Mouse (Mus musculus): ENCODE measurements around the gene Ddx21.
A peak's percentile ranks its signal among the peaks of the same experiment; 100 is the strongest.
"Not testable (repeated sequence)": the region's sequence is repeated elsewhere in the genome, so short reads cannot be mapped to it uniquely, and the experiment has no call there.

The Ddx21 gene

GRCm38 (mm10) chr10:62602177-62603040 lies at the start of gene Ddx21:
Gene Ddx21 (minus strand): TSS chr10:62602281.
- DNase-seq (ENCODE audit: low read depth, low spot score), result peak; percentile 96

GRCm38 (mm10) chr10:62650881-62651810 lies 49.1 kb upstream of the Ddx21 start, which contains the start of gene Ddx50:
Gene Ddx50 (minus strand): TSS chr10:62651218.
- peak; percentile 97 for DNase-seq (ENCODE audit: low read depth, low spot score)

GRCm38 (mm10) chr10:62650358-62650782 lies 48.3 kb upstream of the Ddx21 start:
- no peak for DNase-seq (ENCODE audit: low read depth, low spot score)

GRCm38 (mm10) chr10:62604161-62604560 lies 2.1 kb upstream of the Ddx21 start:
- no peak for DNase-seq (ENCODE audit: low read depth, low spot score)

- peak; percentile 36 for DNase-seq (ENCODE audit: low read depth, low spot score)
Observed at GRCm38 (mm10) chr10:62603233-62604030, 1.4 kb upstream of the Ddx21 start.

- no peak for DNase-seq (ENCODE audit: low read depth, low spot score)
Observed at GRCm38 (mm10) chr10:62601833-62602176, 276 bp downstream of the Ddx21 start.

GRCm38 (mm10) chr10:62601053-62601791 lies 859 bp downstream of the Ddx21 start:
- peak; percentile 62 for DNase-seq (ENCODE audit: low read depth, low spot score)

- DNase-seq (ENCODE audit: low read depth, low spot score), result peak; percentile 39
Observed at GRCm38 (mm10) chr10:62600056-62600455, 2.0 kb downstream of the Ddx21 start.

GRCm38 (mm10) chr10:62599311-62599710 lies 2.8 kb downstream of the Ddx21 start:
- DNase-seq (ENCODE audit: low read depth, low spot score), result not testable (repeated sequence)

GRCm38 (mm10) chr10:62592496-62592895 lies 9.6 kb downstream of the Ddx21 start:
- no peak for DNase-seq (ENCODE audit: low read depth, low spot score)

- peak; percentile 96 for DNase-seq (ENCODE audit: low read depth, low spot score)
Observed at GRCm38 (mm10) chr10:62590200-62590599, 11.9 kb downstream of the Ddx21 start.

- no peak for DNase-seq (ENCODE audit: low read depth, low spot score)
Observed at GRCm38 (mm10) chr10:62588616-62589015, 13.5 kb downstream of the Ddx21 start.

GRCm38 (mm10) chr10:62583245-62583644 lies 18.8 kb downstream of the Ddx21 start:
- no peak for DNase-seq (ENCODE audit: low read depth, low spot score)

- DNase-seq (ENCODE audit: low read depth, low spot score), result no peak
Observed at GRCm38 (mm10) chr10:62582701-62583100, 19.4 kb downstream of the Ddx21 start.

GRCm38 (mm10) chr10:62582263-62582662 lies 19.8 kb downstream of the Ddx21 start:
- no peak for DNase-seq (ENCODE audit: low read depth, low spot score)

- not testable (repeated sequence) for DNase-seq (ENCODE audit: low read depth, low spot score)
Observed at GRCm38 (mm10) chr10:62579129-62579528, 23.0 kb downstream of the Ddx21 start.

GRCm38 (mm10) chr10:62578338-62579100 lies 23.6 kb downstream of the Ddx21 start, which contains the start of gene Kif1bp:
Gene Kif1bp (minus strand): TSS chr10:62578457.
- DNase-seq (ENCODE audit: low read depth, low spot score), result peak; percentile 98

GRCm38 (mm10) chr10:62577673-62578337 lies 24.3 kb downstream of the Ddx21 start:
- DNase-seq (ENCODE audit: low read depth, low spot score), result no peak

GRCm38 (mm10) chr10:62575001-62575400 lies 27.1 kb downstream of the Ddx21 start:
- no peak for DNase-seq (ENCODE audit: low read depth, low spot score)
